Mouse (Mus musculus) splenic B cell, adult 2 months (primary cell): ENCODE measurements around the gene Med4.

Source experiments
- DNase-seq: peaks from one replicate; pipeline ENCODE4 v3.0.0-alpha.2; 2011; ENCODE audit warnings: low read depth, low spot score
- H3K27me3 ChIP-seq: 2 replicates; pipeline ENCODE4 v1.6.1; 2012; ENCODE audit warnings: mild to moderate bottlenecking, low read length, moderate library complexity, mixed read lengths; ENCODE audit not compliant: control insufficient read depth, poor library complexity, insufficient read depth, severe bottlenecking
- H3K36me3 ChIP-seq: 2 replicates; pipeline ENCODE4 v1.6.1; 2012; ENCODE audit warnings: mild to moderate bottlenecking, low read length, moderate library complexity, mixed read lengths; ENCODE audit not compliant: control insufficient read depth, poor library complexity, insufficient read depth, severe bottlenecking

Med4 gene

DNA sequence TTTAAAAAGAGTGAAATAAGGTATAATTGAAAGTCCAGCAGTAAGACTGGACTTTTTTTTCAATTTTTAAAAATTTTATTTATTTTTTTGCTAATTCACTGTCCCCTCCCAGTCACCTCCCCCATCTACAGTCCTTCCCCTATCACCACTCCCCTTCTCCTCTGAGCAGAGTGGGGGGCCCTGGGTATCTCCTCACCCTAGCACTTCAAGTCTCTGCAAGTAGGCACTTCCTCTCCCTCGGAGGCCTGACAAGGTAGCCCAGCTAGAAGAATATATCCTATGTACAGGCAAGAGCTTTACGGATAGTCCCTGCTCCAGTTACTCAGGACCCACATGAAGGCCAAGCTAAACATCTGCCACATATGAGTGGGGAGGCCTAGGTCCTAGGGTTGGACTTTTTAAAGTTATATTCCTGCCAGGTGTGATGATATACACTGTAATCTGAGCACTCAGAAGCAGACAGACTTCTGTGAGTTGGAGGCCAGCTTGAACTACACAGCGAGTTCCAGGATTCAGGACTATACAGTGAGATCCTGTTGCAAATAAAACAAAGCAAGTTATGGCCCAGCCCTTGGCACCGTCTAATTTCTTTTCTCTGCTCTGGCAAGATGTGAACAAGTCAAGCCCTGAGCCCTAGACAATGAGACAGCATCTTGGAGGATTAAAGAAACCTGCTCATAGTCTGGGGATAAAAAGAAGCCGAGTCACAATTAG is 26.2 kb upstream of the Med4 start:
- DNase-seq: no peak
- H3K27me3 ChIP-seq: no peaks in the 10 kb centered on the region
- no peaks in the 10 kb centered on the region for H3K36me3 ChIP-seq

DNA sequence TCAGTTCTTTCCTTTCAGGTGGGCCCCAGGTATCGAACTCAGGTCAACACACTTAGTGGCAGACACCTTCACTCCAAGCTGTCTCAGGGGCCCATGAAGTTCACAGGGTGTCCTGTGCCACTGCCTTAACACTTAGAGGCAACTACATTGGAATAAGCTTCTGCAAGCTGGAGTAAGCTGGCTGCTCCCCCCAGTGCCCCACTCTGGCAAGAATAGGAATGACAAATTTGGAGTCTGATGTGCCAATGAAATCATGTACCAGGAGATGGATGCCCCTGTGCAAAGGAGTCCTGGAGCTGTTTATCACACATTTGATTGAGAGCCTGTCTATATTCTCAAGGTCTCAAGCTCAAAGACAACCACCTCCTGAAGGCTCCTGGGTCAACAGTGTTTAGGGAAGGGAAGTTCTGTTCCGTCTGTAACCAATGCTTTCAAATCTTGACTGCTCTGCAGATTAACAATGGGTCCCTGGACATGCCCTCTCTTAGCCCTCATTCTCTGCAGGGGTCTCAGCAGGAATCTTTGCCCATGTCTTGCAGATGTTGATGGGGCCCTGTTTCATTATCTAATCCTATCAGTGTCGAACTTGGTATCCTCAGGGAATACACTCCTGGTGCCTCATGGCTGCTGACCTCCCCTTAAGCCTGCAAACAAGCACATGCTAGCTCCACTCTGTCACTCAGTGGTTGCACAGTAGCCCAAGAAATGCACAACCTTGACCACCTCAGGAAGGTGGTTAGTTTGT is 25.3 kb upstream of the Med4 start:
- DNase-seq: no peak
- no peaks in the 10 kb centered on the region for H3K27me3 ChIP-seq
- H3K36me3 ChIP-seq: no peaks in the 10 kb centered on the region

GRCm38 (mm10) chr14:73486641-73487040 is 23.2 kb upstream of the Med4 start:
- no peaks in the 10 kb centered on the region for H3K27me3 ChIP-seq
- H3K36me3 ChIP-seq: no peaks in the 10 kb centered on the region
- no peak for DNase-seq

DNA sequence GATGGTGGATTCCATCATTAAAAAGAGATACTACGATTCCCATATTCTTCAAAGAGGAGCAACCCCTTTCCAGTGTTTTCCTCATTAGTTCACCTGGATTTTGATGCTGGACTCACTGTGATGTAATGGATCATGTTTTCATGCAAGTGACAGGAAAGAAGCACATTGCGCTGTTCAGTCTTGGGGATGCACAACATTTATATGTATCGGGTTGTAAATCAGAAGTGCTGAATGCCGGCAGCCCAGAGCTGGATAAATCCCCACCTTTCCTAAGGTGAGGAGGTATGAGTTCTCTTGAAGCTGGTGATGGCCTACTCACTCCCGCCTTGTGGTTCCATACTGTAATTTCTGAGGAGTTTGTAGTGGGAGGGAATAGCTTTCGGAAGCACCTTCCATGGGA is 16.5 kb upstream of the Med4 start:
- H3K36me3 ChIP-seq: no peaks in the 10 kb centered on the region
- H3K27me3 ChIP-seq: no peaks in the 10 kb centered on the region
- DNase-seq: no peak

GRCm38 (mm10) chr14:73494122-73494521 is 15.7 kb upstream of the Med4 start:
- no peak for DNase-seq
- Histone ChIP-seq H3K36me3 (no peaks in the 10 kb centered on the region), H3K27me3 (no peaks in the 10 kb centered on the region)

- H3K36me3 ChIP-seq: no peaks in the 10 kb centered on the region
- no peaks in the 10 kb centered on the region for H3K27me3 ChIP-seq
- no peak for DNase-seq
Observed at GRCm38 (mm10) chr14:73495753-73496152, 14.1 kb upstream of the Med4 start.

DNA sequence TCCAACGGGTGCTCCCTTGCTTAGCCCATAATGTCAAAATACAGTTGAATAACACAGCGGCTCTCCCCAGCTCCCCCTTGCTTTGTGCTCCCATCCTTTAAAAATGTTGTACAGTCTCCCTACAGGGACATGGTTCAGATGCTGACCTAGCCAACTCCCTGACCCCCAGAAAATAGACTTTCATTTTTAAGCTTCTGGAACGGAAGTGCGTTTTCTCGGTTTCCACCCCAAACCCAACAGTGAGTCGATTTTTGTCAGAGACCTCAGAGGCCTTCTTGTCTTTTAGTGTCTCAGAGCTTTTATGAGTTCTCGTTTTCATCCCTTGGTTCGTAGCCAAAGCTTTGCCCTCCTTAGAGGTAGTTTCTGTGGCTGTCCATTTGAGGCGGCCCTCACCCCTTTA is 8.5 kb upstream of the Med4 start:
- DNase-seq: no peak
- no peaks in the 10 kb centered on the region for H3K36me3 ChIP-seq
- H3K27me3 ChIP-seq: 0 out of 2 replicates have a peak, but pooled peaks cover 2% of the 10 kb centered on the region

- DNase-seq: no peak
- no peaks in the 10 kb centered on the region for H3K36me3 ChIP-seq
Observed at GRCm38 (mm10) chr14:73501721-73502120, 8.1 kb upstream of the Med4 start.

DNA sequence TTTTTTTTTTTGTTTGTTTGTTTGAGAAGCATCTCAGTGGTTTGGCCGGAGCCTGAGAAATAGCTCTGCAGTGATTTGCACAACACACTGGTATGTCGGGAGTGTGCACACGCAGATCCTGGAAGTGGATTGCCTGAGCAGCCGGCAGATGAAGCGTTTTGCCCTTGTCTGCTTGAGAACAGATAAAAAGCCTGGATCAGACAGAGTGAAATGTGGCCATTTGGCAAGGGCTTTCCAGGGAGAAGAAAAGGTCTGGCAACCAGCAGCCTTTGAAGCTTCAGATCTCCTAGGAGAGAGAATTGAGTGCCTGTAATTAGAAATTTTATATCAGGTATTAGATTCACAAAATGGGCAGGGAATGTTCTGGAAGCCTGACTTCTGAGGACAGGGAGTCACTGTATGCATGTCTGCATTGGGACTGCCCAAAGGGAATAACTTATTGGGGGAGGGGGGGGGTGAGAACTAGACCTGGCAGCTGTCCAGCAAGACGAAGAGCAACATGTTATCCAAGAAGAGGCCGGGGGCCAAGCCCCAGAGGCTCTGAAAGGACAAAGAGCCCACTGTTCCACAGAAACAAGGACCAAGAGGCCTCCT is 7.1 kb upstream of the Med4 start:
- DNase-seq: no peak
- Histone ChIP-seq H3K27me3 (0 out of 2 replicates have a peak, but pooled peaks cover 2% of the 10 kb centered on the region), H3K36me3 (no peaks in the 10 kb centered on the region)

More at GRCm38 (mm10) chr14:73501721-73502120, 8.1 kb upstream of the Med4 start:
- 0 out of 2 replicates have a peak, but pooled peaks cover 2% of the 10 kb centered on the region for H3K27me3 ChIP-seq

DNA sequence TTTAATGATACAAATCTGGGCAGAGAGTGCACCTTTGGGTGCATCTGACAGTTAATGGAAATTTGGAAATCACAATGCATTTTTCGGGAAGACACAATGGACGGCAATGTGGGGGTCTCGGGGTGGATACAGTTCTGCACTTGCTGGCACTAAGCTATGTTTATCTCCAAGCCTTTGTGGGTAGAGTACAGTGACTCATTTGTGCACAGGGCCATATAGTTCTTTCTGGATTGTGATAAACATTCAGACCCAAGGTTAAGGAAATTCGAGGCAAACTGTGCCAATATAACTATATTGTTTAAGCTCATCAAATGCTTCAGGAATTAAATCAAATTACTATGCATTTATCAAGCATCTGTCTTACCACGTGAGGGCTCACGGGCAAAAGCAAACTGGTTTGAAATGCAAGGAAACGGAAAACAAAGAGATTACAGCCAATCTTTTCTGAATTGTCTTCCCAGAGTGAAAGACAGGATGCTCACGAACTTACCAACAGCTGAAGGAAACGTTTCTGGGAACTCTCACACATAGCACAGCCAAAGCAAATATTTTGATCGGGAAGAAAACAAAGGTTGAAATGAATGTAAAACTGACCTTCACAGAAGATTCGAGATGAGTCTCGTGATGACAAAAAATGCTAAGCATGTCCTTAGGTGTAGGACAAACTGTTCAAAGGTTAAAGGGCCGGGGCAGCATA is 6.4 kb upstream of the Med4 start:
- no peak for DNase-seq
- H3K36me3 ChIP-seq: no peaks in the 10 kb centered on the region

GRCm38 (mm10) chr14:73506283-73506682 is 3.5 kb upstream of the Med4 start:
- no peak for DNase-seq
- Histone ChIP-seq H3K36me3 (no peaks in the 10 kb centered on the region), H3K27me3 (0 out of 2 replicates have a peak, but pooled peaks cover 2% of the 10 kb centered on the region)

More for the DNA sequence above, 6.4 kb upstream of the Med4 start:
- 0 out of 2 replicates have a peak, but pooled peaks cover 2% of the 10 kb centered on the region for H3K27me3 ChIP-seq

- DNase-seq: peak; percentile 55
- no peaks in the 10 kb centered on the region for H3K36me3 ChIP-seq
- H3K27me3 ChIP-seq: no peaks in the 10 kb centered on the region
Observed at GRCm38 (mm10) chr14:73507200-73507599, 2.6 kb upstream of the Med4 start.

- H3K27me3 ChIP-seq: no peaks in the 10 kb centered on the region
- H3K36me3 ChIP-seq: no peaks in the 10 kb centered on the region
- peak; percentile 27 for DNase-seq
Observed at GRCm38 (mm10) chr14:73507702-73508376, 2.0 kb upstream of the Med4 start.
